Mouse (Mus musculus): ENCODE data around the gene Nr1i3. TPM values are rescaled to one million over a fixed set of nuclear protein-coding genes. Genes with fewer than 3 reads are reported as not detected.

Nr1i3 gene
- total RNA-seq, 2 experiments from 2014 or later = 0.10 TPM; not detected in 1

DNA sequence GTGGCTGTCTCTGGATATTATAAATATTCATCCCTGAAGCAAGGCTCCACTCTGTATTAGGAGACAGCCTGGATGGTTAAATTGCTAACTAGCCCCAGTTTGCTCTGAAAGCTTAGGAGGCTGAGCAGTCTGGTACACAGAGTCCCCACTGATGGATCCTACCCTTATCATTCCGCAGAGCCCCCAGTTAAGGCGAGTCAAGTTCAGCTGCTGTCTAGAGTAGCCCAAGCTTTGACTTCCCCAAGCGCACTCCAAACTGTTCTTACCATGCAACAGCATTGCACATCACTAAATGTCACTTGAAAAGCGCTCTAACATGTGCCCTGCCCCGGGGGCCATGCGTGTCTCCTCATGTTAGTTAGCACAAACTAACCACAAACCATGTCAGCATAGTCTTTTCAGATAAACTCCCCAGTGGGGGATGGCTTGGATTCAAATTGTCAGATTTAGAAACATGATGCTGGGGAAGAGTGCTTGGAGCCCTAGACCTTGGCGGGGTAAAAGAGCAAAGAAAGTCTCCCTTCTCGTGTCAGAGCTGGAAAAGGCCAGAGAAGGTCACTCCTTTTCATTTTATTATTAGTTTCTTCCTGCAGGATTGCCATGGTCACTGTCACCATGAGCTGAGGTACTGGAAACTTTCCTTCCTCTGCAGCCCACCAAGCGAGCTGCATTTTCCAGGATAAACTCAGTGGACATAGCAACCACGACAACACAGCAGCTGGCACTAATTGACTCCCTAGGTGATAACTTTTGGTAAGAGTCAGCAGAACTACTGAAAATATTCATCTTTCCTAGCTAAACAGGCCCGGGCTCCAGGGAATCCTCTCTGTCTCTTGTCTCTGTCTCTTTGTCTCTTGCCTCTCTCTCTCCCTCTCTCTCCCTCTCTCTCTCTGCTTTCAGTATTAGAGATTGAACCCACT, 19.6 kb upstream of the Nr1i3 start:
- ATAC-seq (replicated peaks; ENCODE audit: poor library complexity, severe bottlenecking) = no peak

DNA sequence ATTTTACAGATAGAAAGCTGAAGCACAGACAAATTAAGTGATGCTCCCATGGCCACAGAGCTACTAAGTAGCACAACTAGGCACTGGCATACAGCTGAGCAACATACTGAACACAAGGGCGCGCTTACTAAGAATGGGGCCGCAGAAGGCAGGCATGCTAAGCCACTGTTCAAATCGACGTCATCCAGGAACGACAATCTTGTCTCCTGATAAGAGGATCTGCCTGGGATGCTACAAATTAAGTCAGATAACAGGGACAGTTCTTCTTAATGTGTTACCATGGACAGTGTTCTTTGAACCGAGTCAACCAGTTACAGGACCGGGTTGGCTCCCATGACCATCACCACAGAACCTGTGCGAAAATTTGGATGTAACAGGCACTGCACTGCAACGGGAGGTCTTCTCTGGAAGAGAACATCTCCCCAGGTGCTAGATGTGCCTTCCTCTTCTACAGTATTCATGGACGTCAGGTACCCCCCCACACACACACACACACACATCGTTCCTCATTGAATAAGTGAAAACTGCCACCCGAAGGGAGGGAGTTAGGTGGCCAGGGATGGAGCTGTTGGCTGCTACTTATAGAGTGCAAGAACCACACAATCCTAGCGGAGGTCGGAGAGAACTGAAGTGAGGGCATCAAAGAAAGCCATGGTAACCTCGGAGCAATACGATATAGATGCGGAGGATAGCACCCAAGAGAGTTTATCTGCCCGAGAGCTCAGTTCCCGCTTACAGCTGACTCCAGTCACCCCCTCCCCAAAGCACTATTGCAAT, 18.5 kb upstream of the Nr1i3 start:
- ATAC-seq (replicated peaks; ENCODE audit: poor library complexity, severe bottlenecking) = peak; percentile 12; the same call in 1 of the 2 replicates

DNA sequence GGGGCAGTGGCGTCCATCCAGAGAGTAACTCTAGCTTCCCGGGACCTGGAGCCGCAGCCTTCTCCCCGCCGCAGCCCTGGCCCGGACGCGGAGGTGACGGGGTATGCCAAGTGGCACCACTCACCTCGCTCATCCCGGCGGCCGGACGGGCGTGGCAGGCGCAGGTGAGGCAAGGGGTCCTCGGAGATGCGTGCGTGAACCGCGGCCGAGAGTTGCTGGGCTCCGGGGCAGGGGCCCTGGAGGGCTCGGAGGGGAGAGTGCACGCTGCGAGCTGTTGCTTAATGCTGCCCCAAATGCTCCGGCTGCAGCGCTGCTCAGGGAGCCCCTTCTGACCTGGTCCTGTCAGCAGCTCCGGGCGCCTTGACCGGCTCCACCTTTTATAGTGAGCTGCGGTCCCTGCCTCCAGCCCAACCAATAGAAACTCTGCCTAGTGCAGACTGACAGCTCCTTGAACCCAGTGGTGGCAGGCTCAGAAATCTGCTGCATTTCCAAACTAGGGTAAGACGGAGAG, 17.8 kb upstream of the Nr1i3 start, which contains the start of gene Pcp4l1:
TSS of gene Pcp4l1 (minus strand) at position 382 of the 511 bp plus-strand sequence.
- peak; percentile 95 for ATAC-seq (replicated peaks; ENCODE audit: poor library complexity, severe bottlenecking)

DNA sequence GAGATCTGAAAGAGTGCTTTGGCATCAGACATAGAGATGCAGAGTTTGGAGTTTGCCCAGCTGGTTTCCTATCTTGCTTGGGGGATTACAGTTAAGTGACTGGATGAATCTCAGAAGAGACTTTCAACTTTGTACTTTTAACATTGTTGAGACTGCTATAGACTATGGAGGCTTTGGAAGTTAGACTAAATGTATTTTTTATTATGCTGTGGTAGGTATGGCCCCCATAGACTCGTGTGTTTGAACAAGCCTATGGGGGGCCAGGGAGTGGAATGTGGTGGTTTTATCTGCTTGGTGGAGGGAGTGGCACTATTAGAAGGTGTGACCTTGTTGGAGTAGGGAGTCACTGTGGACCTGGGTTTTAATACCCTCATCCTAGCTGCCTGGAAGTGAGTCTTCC, 14.2 kb upstream of the Nr1i3 start:
- ATAC-seq (replicated peaks; ENCODE audit: poor library complexity, severe bottlenecking) = no peak

DNA sequence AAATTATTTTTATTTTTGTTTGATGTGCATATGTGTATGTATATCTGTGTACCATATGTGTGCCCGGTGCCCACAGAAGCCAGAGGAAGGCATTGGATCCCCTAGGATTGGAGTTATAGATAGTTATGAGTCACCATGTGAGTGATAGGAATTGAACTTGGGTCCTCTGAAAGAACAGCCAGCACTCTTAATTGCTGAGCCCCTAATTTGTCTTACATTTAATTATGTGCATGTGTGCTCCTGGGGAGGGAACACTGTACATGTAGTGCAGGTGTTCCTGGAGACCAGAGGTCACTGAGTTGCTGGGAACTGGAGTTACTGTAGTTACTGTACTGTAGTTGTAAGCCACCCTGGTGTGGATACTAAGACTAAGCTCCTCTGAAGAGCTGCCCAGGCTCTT, 13.0 kb upstream of the Nr1i3 start:
- no peak for ATAC-seq (replicated peaks; ENCODE audit: poor library complexity, severe bottlenecking)

DNA sequence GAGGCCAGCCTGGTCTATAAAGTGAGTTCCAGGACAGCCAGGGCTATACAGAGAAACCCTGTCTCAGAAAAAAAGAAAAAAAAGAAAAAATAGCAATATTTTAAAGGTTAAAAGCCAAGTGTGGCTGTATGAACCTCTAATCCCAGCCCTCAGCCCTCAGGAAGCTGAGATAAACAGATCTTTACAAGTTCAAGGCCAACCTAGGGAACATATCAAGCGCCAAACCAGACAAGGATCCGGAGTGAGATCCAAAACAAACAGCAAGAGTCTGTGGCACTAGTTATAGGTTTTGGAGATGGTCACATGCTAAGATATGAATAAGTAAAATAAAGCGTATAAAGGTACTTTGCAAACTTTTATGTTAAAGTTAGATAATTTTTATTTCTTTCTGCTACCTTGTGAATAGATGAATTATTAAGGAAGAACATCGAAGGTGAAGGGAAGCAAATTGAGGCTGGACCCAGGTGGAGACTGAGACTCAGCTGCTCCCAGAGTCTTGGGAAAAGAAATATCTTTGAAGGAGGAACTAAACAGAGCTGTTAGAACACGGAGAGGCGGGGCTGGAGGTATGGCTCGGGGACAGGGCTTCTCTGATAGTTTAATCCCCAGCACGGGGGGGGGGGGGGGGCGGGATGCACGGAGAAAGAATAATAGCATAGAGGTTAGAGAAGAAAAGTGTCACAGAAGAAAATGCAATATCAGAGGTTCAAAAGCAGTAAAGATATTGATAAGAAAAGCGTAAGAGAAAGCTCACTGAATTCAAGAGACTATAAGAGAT, 10.1 kb upstream of the Nr1i3 start:
- no peak for ATAC-seq (replicated peaks; ENCODE audit: poor library complexity, severe bottlenecking)

DNA sequence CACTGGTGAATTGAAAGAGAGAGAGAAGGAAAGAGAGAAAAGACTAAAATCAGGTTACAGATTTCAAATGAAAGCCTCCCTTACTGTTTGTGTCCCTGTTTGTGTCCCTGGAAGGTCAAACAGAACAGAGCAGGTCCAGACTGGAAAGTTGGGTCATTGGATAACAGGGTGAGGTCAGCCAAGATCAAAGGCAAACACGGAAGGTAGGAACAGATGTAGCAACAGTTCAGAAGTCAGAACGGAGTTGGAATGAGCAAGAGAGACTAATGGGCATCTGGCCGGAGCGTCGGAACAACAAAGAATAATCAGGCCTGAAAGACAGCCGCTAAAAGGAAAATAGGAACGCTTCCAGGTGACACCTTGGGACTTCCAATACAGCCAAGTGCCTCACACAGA, 9.5 kb upstream of the Nr1i3 start:
- ATAC-seq (replicated peaks; ENCODE audit: poor library complexity, severe bottlenecking) = no peak

DNA sequence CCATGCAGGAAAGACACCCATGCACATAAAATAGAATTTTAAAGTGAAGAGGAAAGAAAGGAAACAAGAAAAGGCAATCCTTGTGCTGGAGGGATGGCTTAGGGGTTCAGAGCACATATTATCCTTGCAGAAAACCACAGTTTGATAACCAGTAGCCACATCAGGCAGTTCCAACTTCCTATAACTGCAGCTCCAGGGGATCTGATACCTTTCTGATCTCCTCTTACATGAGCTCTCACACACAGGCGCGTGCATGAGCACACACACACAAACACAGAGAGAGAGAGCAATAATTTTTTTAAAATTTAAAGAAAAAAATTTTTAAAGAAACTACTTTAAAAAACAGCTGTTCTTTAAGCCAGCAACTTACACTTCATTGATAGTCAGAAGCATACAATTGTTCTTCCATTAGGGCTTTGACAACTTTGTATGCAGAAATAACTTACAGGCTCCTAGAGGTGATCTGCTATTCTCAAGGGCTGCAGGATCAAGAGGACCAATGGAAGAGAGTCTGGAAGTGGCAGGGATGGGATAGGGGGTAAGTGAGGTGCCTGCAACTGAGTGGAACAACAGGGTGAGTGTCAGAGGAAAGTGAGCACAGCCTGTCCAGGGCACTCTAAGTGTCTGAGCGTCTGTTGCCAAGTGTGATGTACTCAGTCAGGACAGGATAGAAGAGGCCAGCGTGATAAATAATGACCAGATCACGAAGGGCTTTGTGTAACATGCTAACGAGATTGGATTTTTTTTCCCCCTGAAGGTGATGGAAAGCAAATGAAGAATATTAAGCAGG, 7.9 kb upstream of the Nr1i3 start:
- no peak for ATAC-seq (replicated peaks; ENCODE audit: poor library complexity, severe bottlenecking)

DNA sequence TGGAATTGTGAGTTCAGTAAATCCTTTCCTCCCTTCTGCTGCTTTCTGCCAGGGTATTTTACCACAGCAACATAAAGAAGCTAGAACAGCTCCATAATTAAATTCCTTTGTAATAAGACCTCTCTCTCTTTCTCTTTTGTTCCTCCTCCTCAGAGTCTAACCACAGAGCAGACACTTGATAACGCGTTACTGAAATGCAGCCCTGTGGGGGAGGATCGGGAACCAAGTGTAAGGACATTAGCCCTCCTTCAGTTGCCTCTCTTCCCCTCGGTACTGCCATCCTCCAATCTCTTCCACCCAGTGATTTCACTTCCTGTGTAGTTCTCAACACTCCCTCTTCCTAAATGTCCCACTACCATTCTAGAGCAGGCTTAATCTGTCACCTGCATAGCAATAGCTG, 4.4 kb upstream of the Nr1i3 start:
- peak; percentile 74 for ATAC-seq (replicated peaks; ENCODE audit: poor library complexity, severe bottlenecking)

DNA sequence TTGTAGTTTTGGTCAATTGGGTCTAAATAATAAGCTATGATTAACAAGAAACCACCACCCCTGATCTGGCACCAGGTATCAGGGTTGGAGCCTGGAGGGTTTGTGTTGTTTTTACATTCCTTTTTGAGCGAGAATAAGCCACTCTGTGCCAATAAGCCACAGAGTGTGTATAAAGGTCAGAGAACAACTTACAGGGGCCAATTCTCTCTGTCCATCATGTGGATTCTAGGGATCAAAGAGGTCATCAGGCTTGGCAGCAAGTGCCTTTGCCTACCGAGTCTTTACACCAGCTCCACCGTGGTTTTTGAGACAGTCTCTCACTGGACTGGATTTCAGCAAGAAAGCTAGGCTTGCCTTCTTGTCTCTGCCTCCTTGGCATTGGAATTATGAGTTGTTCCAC, 916 bp upstream of the Nr1i3 start:
- ATAC-seq (replicated peaks; ENCODE audit: poor library complexity, severe bottlenecking) = no peak

DNA sequence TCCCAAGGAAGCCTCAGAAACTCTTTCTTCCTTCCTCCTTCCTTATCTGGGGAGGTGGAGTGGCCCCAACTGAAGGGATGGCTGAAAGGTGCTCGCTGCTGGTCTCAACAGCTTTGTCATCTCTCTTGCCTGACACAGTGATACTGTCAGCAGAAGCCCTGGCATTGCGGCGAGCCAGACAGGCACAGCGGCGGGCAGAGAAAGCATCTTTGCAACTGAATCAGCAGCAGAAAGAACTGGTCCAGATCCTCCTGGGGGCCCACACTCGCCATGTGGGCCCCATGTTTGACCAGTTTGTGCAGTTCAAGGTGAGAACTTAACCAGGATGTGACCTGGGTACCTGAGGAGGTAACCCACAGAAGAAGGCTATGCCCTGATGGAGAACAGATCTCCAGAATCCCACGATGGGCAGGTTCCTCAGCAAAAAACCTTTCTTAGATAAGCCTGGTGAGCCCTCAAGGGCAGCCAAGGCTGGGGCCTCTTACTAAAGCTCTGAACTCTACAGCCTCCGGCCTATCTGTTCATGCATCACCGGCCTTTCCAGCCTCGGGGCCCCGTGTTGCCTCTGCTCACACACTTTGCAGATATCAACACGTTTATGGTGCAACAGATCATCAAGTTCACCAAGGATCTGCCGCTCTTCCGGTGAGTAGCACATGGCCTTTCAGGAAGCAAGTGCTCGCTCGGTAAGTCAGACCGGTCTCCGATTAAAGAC, 2.6 kb downstream of the Nr1i3 start:
- no peak for ATAC-seq (replicated peaks; ENCODE audit: poor library complexity, severe bottlenecking)

DNA sequence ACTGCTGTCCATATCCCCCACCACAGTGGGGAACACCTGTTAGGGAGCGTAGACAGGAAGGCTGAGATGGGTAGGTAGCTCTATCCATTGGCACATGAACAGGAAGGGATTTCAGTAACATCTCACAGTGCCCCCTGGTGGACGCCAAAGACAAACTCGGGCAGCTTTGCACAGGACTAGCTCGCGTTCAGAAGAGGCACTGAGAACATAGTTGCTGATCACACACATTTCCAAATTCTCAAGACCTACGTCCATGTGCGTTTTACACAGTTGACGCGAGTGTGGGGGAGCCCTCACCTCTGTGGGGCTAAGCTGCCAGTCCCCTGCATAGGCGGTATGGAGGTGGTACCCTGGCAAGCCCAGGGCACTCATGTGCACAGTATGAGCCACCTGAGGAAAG, 7.1 kb downstream of the Nr1i3 start:
- peak; percentile 37 for ATAC-seq (replicated peaks; ENCODE audit: poor library complexity, severe bottlenecking)

DNA sequence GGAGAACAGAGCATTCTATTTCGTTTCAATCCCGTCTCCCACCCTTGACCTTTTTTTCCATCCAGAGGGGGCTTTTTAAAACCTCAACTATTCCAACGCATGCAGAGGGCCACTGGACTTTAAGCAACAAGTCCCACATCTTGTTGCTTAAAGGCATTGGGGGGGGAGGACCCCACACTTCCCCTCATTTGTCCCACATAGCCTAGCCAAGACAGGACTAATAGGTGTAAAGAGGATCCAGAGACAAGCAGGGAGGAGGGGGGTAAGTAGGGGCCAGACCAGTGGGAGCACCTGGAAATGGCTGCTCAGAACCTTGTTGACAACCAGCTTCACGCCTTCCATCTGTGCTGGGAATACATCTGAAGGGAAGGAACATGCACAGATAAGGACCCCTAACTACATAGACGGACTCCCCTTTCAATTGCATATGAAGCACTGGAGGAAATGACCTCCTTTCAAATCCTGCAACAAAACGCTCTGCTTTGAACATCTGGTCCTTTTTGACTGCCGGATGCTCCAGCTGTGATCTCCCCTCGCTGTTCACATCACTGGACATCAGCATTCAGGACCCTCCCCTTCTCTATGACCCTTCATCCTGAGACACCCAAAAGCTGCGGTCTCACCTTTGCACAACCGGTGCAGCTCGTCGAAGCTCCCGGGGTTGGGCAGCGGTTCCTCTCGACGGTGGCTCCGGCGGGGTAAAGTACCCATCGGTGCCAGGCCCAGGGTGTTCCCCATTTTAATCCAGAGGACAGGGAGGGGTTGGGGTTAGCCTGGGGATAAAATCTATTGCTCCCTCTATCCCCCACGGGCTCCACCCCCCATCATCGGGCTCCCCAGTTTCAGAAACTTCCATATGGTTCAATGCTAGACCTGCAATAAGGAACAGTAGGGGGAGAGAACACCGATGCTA, 7.8 kb downstream of the Nr1i3 start:
- peak; percentile 15; the same call in 1 of the 2 replicates for ATAC-seq (replicated peaks; ENCODE audit: poor library complexity, severe bottlenecking)

DNA sequence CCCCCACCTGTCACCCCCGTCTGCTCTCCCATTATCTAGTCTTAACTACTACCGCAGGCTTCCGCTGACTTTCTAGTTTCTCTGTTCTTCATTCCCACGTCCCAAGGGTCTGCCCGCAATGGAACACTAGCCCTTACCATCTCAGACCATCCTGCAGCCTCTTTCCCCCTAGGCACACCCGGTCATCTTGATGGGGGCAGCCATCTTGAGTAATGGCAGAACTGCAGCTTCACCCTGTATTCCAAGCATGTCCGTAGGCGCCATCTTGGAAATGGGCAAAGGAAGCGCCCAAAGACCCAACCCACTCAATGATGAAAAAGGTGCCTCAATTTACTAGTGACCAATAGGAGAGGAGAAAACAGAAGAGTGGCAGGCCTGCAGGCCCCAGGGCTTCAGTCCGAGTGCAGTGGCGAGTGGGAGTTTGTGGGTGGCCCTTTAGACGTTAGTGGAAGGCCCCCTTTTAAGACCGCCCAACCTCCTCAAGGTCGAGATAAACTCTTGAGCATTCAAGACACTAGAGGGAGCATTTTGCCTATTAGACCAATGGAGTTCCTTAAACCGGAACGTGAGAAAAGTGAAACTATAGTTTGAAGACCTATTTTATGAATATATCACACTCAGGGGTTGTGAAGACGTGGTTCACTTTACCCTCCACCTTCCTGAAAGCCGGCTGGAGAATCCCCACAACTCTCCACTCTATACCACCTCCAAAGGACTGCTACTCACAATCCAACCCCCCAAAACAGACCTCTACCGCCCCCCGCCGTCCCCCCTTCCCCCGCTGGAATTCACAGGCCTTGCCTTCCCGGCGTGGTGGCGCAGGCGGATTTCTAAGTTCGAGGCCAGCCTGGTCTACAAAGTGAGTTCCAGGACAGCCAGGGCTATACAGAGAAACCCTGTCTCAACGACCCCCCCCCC, 8.7 kb downstream of the Nr1i3 start, which contains the start of gene Tomm40l:
TSS of gene Tomm40l (minus strand) at position 277 of the 918 bp plus-strand sequence.
- ATAC-seq (replicated peaks; ENCODE audit: poor library complexity, severe bottlenecking) = peak; percentile 90

DNA sequence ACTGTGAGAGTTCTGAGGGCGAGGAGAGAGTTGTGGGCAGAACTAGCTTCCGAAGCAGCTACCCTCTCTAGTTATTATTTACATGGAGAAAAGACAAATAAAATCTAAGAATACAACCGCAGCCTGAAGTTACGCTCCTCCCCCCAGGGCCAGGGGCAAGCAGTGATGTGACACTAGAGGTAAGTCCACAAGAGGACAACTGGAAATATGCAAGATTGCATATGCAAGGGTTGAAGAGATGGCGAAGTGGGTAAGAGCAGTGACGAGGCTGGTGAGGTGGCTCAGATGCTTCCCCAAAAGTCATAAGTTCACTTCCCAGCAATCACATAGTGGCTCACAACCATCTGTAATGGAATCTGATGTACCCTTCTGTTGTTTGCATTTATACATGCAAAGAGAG, 9.4 kb downstream of the Nr1i3 start:
- ATAC-seq (replicated peaks; ENCODE audit: poor library complexity, severe bottlenecking) = no peak

DNA sequence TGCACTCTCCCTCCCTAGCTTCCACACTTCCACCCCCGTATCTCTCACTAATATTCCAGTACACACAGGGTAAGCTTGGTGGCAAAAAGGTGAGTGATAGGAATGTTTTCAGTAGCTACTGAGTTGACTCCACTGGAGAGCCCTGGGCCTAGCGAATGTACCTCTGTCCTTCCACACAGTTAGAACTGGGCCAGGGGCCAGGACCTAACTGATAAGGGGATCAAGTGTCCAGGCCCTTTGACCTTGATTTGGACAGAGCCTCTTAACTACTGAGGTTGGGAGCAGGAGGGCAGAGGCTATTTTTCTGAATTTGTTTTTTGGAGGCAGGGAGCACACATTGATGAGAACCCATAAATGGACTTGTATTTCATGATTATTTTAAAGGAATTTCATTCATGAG, 10.0 kb downstream of the Nr1i3 start:
- no peak for ATAC-seq (replicated peaks; ENCODE audit: poor library complexity, severe bottlenecking)

DNA sequence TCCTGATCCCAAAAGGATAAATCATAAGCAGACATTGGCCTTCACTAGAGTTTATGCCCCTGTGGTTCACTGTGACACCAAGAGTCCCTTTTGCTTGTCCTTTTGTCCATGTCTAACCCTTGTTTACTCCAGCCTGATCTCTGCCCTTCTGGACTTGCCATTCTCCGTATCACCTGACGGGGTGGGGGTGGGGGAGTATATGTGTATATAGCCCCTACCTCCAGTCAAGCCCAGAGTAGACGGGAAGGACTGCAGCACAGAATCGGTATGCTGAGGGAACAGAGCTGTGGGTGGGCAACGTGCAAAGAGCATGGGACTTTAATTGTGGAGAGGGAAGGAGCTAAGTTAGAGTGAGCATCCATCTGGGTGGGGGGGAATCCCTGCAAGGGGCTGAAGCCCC, 11.1 kb downstream of the Nr1i3 start, which contains the start of gene Apoa2:
TSS of gene Apoa2 (plus strand) at position 198 of the 400 bp plus-strand sequence.
- ATAC-seq (replicated peaks; ENCODE audit: poor library complexity, severe bottlenecking) = no peak

Measured in granulocyte monocyte progenitor cell, adult 5-6 weeks (primary cell).